Mouse (Mus musculus) forebrain, postnatal 0 days (tissue): ENCODE measurements around the gene Hebp2. TPM values are rescaled to one million over a fixed set of nuclear protein-coding genes. Genes with fewer than 3 reads are reported as not detected.

ENCODE experiments used
- ATAC-seq: fragments of 200-750 bp; cut with Nextera tagmentation; 2 replicates; pipeline ENCODE4 v1.8.0; 2017; ENCODE audit warnings: mild to moderate bottlenecking, moderate library complexity
- DNase-seq: peaks from one replicate; pipeline ENCODE4 v3.0.0-alpha.2; 2015
- H3K27ac ChIP-seq: fragments of 300-500 bp; sonication (generic); 2 replicates; pipeline ENCODE4 v1.5.1; 2014; ENCODE audit warnings: low read depth, mild to moderate bottlenecking, antibody characterized with exemption, low read length, moderate library complexity, mixed read lengths
- H3K27me3 ChIP-seq: fragments of 300-500 bp; sonication (generic); 2 replicates; pipeline ENCODE4 v1.6.1; 2014; ENCODE audit warnings: mild to moderate bottlenecking, low read length, mixed read lengths; ENCODE audit not compliant: insufficient read depth
- H3K36me3 ChIP-seq: fragments of 300-500 bp; sonication (generic); 2 replicates; pipeline ENCODE4 v1.6.1; 2014; ENCODE audit warnings: mild to moderate bottlenecking, moderate library complexity; ENCODE audit not compliant: insufficient read depth
- H3K4me1 ChIP-seq: fragments of 300-500 bp; sonication (generic); 2 replicates; pipeline ENCODE4 v1.6.1; 2014; ENCODE audit warnings: antibody characterized with exemption; ENCODE audit not compliant: insufficient read depth
- H3K4me2 ChIP-seq: fragments of 300-500 bp; sonication (generic); 2 replicates; pipeline ENCODE4 v1.6.1; 2014; ENCODE audit warnings: low read depth, mild to moderate bottlenecking, moderate library complexity
- H3K4me3 ChIP-seq: fragments of 300-500 bp; sonication (generic); 2 replicates; pipeline ENCODE4 v1.5.1; 2014; ENCODE audit warnings: low read depth, low read length, mixed read lengths
- H3K9ac ChIP-seq: fragments of 300-500 bp; sonication (generic); 2 replicates; pipeline ENCODE4 v1.6.1; 2014; ENCODE audit warnings: mild to moderate bottlenecking
- H3K9me3 ChIP-seq: fragments of 300-500 bp; sonication (generic); 2 replicates; pipeline ENCODE4 v1.6.1; 2016; ENCODE audit warnings: low read length
- CTCF ChIP-seq: sonication (generic); IDR thresholded peaks from 2 replicates; pipeline ENCODE4 v1.5.1; 2016; ENCODE audit warnings: antibody characterized with exemption, control low read depth, low read depth
- WGBS: fragments of 180-500 bp; shearing (Covaris S2); extraction: QIAGEN DNeasy Blood & Tissue Kit; methylation state at CpG from one replicate; pipeline ENCODE4 v1.1.7; 2014; 5-methylcytosine and 5-hydroxymethylcytosine counted together
- polyA plus RNA-seq: library from polyadenylated mRNA; unstranded; fragments of >200 nt; fragmentation: Nextera tagmentation; extraction: Ambion mirVana; gene quantifications from 2 replicates; pipeline ENCODE4 v1.2.1, GENCODE M21; 2015
- total RNA-seq: library from RNA; depleted of rRNA; stranded (reverse); fragments of >200 nt; gene quantifications from 2 replicates; pipeline ENCODE4 v1.2.3, GENCODE M21; 2014; rRNA removed

Gene Hebp2
- total and polyA plus RNA-seq, 2 experiments from 2014 or later = 6.3 to 8.8 TPM

DNA sequence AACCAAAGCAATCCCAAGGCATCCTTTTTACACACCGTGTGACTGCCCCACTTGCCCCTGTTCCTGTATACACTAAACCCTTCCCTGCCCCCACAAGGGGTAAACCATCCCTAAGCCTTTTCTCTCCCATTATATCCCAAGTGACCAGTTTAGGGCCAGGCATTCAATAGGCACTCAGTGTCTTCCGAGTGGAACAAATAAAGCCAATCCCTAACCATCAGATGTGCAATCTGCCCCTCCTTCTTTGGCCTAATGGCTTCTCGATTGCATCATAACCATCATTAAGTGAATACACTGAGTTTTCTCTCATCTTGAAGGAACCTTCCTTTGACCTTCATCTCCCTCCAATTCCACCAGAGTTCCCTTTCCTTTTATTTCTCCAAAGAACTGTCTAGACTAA lies 43.9 kb downstream of the Hebp2 start:
- DNase-seq = no peak
- 48% methylated on average over 3 of the region's 3 CpGs for WGBS
- Histone ChIP-seq H3K4me1 (no peaks in the 10 kb centered on the region; the same call in 1 of the 2 replicates), H3K4me2 (no peak overlapping the region), H3K36me3 (peaks cover 4% of the 10 kb centered on the region), H3K27me3 (no peaks in the 10 kb centered on the region), H3K9ac (no peak overlapping the region), H3K9me3 (no peaks in the 10 kb centered on the region), H3K27ac (no peak overlapping the region), H3K4me3 (no peak overlapping the region)
- TF ChIP-seq CTCF = no peak
- no peak for ATAC-seq

DNA sequence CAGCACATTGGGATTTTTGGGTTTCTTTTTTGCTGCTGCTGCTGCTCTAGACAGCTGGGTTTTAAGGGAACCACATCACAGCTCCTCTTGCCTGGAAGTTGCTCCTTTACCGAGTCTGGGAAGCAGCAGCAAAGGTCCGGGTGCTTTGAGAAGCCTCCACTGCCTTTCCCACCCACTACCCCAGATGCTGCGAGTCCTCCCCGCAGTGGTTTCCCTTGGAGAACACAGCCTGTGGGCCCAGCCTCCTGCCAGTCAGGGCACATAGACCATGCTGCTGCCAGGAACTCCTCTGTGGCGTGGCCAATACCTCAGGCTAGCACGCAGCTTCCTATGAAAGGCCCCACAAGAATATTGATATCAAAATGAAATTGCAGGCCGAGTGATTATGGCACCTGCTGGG lies 48.8 kb downstream of the Hebp2 start:
- no peak overlapping the region for H3K4me2 ChIP-seq
- no peak for TF ChIP-seq CTCF
- peaks cover 4% of the 10 kb centered on the region for H3K36me3 ChIP-seq
- H3K4me1 ChIP-seq = no peaks in the 10 kb centered on the region
- WGBS = 71% methylated on average over 7 of the region's 7 CpGs
- H3K4me3 ChIP-seq = no peak overlapping the region
- H3K27me3 ChIP-seq = no peaks in the 10 kb centered on the region
- no peak for ATAC-seq
- no peak overlapping the region for H3K9ac ChIP-seq
- H3K9me3 ChIP-seq = no peaks in the 10 kb centered on the region
- no peak overlapping the region for H3K27ac ChIP-seq
- no peak for DNase-seq

DNA sequence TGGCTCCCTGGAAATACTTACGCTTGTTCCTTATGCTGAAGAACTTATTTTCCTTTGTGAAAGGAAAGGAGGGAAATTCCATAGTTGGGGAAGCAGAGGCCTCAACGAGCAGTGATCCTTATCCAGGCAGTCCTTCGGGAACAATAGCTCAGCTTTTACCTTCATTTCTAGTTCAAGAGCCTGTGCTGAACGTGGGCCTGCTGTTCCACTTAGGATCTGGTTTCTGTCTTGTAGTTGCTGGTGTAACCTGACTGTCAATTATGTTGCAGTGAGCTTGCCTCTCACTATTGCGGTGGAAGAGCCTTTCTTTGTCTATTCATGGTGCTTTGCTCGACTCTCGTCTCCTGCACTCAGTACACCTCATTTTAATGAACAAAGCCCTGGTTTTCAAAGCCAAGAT lies 51.6 kb downstream of the Hebp2 start:
- no peak overlapping the region for H3K4me2 ChIP-seq
- no peaks in the 10 kb centered on the region for H3K4me1 ChIP-seq
- no peak overlapping the region for H3K27ac ChIP-seq
- no peak for DNase-seq
- no peaks in the 10 kb centered on the region for H3K9me3 ChIP-seq
- no peaks in the 10 kb centered on the region for H3K36me3 ChIP-seq
- H3K4me3 ChIP-seq = no peak overlapping the region
- 32% methylated on average over 7 of the region's 7 CpGs for WGBS
- H3K27me3 ChIP-seq = no peaks in the 10 kb centered on the region
- ATAC-seq = no peak
- TF ChIP-seq CTCF = no peak
- H3K9ac ChIP-seq = no peak overlapping the region

DNA sequence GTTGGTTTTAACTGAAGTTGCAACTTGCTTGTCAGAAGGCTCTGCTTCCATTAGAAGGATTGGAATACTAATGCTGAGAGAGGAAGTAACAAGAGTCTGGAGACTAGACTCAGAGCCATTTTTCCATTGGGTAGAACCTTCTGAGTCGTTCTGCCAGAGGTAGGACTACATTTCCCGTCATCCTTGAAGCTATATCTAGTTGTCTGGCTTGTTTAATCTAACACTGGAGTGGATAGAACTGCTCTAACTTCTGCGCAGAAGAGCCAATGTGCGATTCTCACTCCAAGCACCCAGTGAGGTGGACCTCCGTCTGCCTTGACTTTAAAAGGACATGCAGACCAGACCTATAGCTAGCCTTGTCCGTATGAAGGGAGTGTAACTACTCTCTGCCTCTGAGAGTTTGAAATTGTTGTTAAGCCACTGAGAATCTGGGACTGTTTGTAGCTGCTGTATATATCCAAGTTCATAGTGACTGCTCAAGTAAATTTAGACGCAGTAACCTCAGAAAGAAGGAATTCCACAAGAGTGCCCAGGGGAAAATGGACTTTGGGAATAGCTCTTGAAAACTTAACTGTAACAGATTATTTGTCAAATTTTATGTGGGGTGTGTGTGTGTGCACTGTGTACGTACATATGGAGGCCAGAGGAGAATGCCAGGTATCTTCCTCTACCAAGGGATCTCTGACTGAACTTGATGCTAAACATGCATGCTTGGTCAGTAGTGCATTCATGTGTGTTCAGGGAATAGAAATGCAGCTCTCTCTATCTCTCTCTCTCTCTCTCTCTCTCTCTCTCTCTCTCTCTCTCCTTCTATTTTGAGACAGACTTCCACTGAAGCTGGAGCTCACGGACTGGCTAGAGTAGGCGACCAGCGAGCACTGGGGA lies 52.6 kb downstream of the Hebp2 start:
- H3K27ac ChIP-seq = no peak overlapping the region

DNA sequence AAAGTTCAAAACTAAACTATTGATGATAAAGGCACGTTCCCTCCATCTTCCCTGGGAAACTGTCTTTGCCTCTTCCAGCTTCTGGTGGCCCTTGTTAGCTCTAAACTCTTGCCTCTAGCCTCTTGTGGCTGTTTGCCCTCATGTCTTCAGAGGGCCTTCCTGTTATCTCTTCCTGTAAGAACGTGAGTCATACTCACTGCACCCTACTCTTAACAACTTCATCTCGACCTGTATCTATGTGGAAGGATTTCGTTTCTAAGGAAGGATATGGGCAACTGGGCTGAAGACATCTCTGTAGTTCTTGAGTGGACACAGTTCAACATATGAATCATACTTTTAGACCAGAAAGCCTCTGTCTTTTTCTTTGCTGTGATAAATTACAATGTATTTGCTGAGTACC lies 53.9 kb downstream of the Hebp2 start:
- 87% methylated on average over 4 of the region's 4 CpGs for WGBS
- DNase-seq = no peak
- Histone ChIP-seq H3K4me1 (no peaks in the 10 kb centered on the region), H3K36me3 (no peaks in the 10 kb centered on the region), H3K9me3 (no peaks in the 10 kb centered on the region), H3K27me3 (no peaks in the 10 kb centered on the region), H3K4me2 (no peak overlapping the region), H3K4me3 (no peak overlapping the region), H3K27ac (no peak overlapping the region), H3K9ac (no peak overlapping the region)
- no peak for ATAC-seq
- TF ChIP-seq CTCF = no peak

More for the DNA sequence above, 52.6 kb downstream of the Hebp2 start:
- H3K4me2 ChIP-seq = no peak overlapping the region
- no peaks in the 10 kb centered on the region for H3K4me1 ChIP-seq
- TF ChIP-seq CTCF = no peak
- H3K36me3 ChIP-seq = no peaks in the 10 kb centered on the region
- no peak for DNase-seq
- no peak overlapping the region for H3K4me3 ChIP-seq
- H3K9ac ChIP-seq = no peak overlapping the region
- ATAC-seq = no peak
- H3K9me3 ChIP-seq = no peaks in the 10 kb centered on the region
- no peaks in the 10 kb centered on the region for H3K27me3 ChIP-seq
- 94% methylated on average over 11 of the region's 11 CpGs for WGBS

DNA sequence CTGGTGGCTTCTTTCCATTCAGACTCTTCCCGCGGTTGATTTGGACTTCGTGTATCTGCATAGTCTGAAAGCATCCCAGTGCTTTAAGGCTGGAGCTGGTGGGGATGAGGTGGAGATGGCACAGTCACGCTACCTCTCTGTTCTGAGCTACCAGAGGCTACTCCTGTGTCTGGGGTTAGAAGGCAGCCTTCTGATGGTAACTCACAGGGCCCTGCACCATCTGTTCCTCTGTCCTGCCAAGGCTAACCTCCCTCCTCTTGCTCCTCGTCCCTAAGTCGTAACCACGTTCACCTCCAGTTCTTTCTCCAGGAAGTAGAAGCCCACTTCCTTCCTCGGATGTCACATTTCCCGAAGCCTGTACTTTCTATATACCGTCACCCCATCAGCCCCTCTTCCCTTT lies 55.9 kb downstream of the Hebp2 start:
- H3K9me3 ChIP-seq = no peaks in the 10 kb centered on the region
- H3K4me3 ChIP-seq = no peak overlapping the region
- no peak overlapping the region for H3K27ac ChIP-seq
- H3K27me3 ChIP-seq = no peaks in the 10 kb centered on the region
- no peak overlapping the region for H3K4me2 ChIP-seq
- no peak for DNase-seq
- WGBS = 94% methylated on average over 10 of the region's 10 CpGs
- H3K36me3 ChIP-seq = no peaks in the 10 kb centered on the region
- no peak for TF ChIP-seq CTCF
- H3K9ac ChIP-seq = no peak overlapping the region
- no peaks in the 10 kb centered on the region for H3K4me1 ChIP-seq
- no peak for ATAC-seq

Other genes starting within 250 kb of the Hebp2 start
- 12.2 and 22.0 TPM in 2 replicates for gene Nhsl1, start 227.1 kb downstream of the Hebp2 start, total RNA-seq
- gene Nhsl1, start 227.1 kb downstream of the Hebp2 start, polyA plus RNA-seq = 8.0 and 8.9 TPM in 2 replicates
- 26.6 and 34.8 TPM in 2 replicates for gene Arfgef3, start 197.9 kb upstream of the Hebp2 start, total RNA-seq
- gene Arfgef3, start 197.9 kb upstream of the Hebp2 start, polyA plus RNA-seq = 2.5 and 4.8 TPM in 2 replicates
- gene Gm4922, start 240.7 kb upstream of the Hebp2 start, total RNA-seq = 0.08 TPM in 1 of 2 replicates, not detected in the other
- 0.21 TPM in 1 of 2 replicates, not detected in the other for gene Gm4922, start 240.7 kb upstream of the Hebp2 start, polyA plus RNA-seq